Mouse (Mus musculus) right cerebral cortex, adult 2 months (tissue): ENCODE data around the gene Myh6.
"Not testable (repeated sequence)": the region's sequence is repeated elsewhere in the genome, so short reads cannot be mapped to it uniquely, and the experiment has no call there.

Experiments used
- DNase-seq, 2 experiments: peaks; one replicate each; pipeline ENCODE4 v3.0.0; 2021 to 2022; ENCODE audit warnings: low spot score in 2 of 2

The Myh6 gene

GRCm38 (mm10) chr14:54966320-54966977, at the start of gene Myh6:
Gene Myh6 (minus strand): TSS chr14:54966927.
- DNase-seq, result no peak

- no peak for DNase-seq
These were observed 49.0 kb upstream of the Myh6 start for GRCm38 (mm10) chr14:55015767-55016111.

- DNase-seq, result peak; percentile 100
These were observed 48.5 kb upstream of the Myh6 start, which contains the start of gene Ngdn for GRCm38 (mm10) chr14:55014991-55015766. Gene Ngdn (plus strand): TSS chr14:55015454.

GRCm38 (mm10) chr14:55014591-55014990, 47.9 kb upstream of the Myh6 start:
- DNase-seq, result peak; percentile 81 to 82

- DNase-seq, result no peak
These were observed 44.4 kb upstream of the Myh6 start for GRCm38 (mm10) chr14:55011116-55011515.

- no peak for DNase-seq
These were observed 41.7 kb upstream of the Myh6 start for GRCm38 (mm10) chr14:55008417-55008816.

GRCm38 (mm10) chr14:55007120-55007908, 40.6 kb upstream of the Myh6 start:
- DNase-seq, result no peak

GRCm38 (mm10) chr14:55006541-55006940, 39.8 kb upstream of the Myh6 start:
- no peak for DNase-seq

- DNase-seq, result no peak
These were observed 39.2 kb upstream of the Myh6 start for GRCm38 (mm10) chr14:55005967-55006366.

GRCm38 (mm10) chr14:55005506-55005905, 38.8 kb upstream of the Myh6 start:
- no peak for DNase-seq

GRCm38 (mm10) chr14:55003878-55004855, 37.4 kb upstream of the Myh6 start:
- DNase-seq, result peak in 1 of 2 experiments; percentile 31

- DNase-seq, result no peak
These were observed 36.0 kb upstream of the Myh6 start for GRCm38 (mm10) chr14:55002687-55003120.

- no peak for DNase-seq
These were observed 35.4 kb upstream of the Myh6 start for GRCm38 (mm10) chr14:55001938-55002686.

GRCm38 (mm10) chr14:55001446-55001845, 34.7 kb upstream of the Myh6 start:
- DNase-seq, result no peak

GRCm38 (mm10) chr14:55000814-55001213, 34.1 kb upstream of the Myh6 start:
- DNase-seq, result no peak

- not testable (repeated sequence) for DNase-seq
These were observed 33.1 kb upstream of the Myh6 start for GRCm38 (mm10) chr14:54999868-55000267.

- DNase-seq, result no peak
These were observed 32.0 kb upstream of the Myh6 start for GRCm38 (mm10) chr14:54998680-54999079.

- DNase-seq, result no peak
These were observed 30.6 kb upstream of the Myh6 start for GRCm38 (mm10) chr14:54997297-54997696.

GRCm38 (mm10) chr14:54996793-54997192, 30.1 kb upstream of the Myh6 start:
- no peak for DNase-seq

GRCm38 (mm10) chr14:54995457-54996138, 28.9 kb upstream of the Myh6 start:
- DNase-seq, result peak in 1 of 2 experiments; percentile 37
